Mouse (Mus musculus) right cerebral cortex, adult 2 months (tissue): Measurements from ENCODE around the gene Mgst2.

Source experiments
- DNase-seq, 2 experiments: peaks; one replicate each; pipeline ENCODE4 v3.0.0; 2021 to 2022; ENCODE audit warnings: low spot score in 2 of 2

The Mgst2 gene

DNA sequence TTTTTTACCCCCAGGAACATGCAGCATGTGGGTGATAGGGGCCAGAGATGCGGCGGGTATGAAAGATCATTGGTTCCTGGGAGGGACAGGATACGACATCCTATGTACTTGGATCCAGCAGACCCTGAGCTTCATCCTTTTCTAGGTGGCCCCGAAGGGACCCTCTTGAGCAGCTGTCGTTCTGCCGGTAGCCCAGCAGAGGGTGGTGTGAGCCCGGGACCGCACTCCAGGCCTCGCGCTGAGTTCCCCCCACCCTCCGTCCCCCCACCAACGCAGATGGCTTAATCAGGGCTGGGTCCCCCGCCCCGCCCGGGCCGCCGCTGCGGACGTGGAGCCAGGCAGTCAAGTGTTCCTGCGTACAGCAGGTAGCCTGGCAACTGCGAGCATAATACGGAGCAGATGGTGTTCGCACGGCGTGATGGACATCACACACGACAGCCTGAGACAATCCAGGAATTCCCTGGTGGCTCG lies 41.2 kb downstream of the Mgst2 start:
- DNase-seq = peak; percentile 62 to 67

- DNase-seq = no peak
Observed at GRCm38 (mm10) chr3:51701950-51702349, 41.8 kb downstream of the Mgst2 start.

DNA sequence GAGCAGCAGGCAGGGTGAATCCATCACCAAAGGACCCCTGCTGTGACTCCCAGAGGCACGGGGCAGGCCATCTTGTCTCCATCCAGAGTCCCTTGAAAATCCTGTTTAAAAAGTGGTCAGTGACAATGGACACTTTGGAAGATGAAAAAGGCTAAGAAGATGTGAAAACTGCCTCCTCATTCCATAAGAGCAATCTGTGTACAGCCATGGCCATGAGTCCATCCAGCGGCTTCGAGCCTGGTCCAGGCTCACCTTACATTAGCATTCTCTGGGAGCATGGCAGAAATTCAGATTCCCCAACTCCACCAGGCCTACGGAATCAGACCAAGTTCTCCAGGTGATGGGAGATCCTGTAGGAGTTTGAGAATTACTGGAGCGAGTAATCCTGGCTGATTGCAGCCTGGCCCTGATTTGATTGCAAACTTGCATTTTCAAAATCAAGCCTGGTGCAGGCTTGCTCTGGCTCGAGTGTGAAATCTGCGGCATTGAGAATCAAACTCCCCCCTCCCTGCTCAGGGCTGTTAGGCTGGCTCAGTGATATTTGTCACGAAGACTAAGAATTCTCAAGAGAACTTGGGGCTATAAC lies 42.6 kb downstream of the Mgst2 start:
- DNase-seq = no peak

DNA sequence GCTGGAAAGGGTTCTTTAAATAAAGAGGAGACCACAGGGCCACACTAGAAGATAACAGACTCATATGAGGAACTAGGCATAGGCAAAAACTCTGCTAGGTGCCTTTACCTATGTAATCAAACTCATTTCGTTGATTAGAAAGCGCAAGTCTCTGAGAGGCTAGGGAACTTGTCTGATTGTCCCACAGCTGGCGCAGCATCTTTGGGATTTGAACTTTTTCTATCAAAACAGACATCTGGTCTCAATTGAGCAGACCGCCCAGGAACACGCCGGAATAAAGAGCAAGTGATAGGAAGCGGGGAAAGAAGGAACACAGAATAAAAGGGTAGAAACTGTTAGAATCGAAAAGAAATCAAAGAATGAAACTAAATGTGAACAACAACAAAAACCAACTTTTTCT lies 43.3 kb downstream of the Mgst2 start:
- DNase-seq = no peak

DNA sequence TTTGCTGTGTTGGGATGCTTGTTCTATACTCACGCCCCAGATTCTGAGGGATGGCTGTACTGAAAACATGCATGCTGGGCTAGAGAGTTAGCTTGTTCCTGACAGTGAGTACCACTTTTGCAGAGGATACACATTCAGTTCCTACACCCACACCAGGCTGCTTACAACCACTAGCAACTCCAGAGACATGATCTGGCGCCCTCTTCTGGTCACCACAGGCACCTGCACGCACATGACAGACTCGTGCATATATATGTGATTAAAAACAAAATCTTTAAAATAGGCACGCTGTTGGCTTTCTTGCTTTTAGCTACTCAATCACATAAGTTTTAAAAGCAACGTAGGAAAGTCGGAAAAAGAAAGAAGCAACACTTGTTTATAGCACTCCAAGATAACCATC lies 45.1 kb downstream of the Mgst2 start:
- no peak for DNase-seq

DNA sequence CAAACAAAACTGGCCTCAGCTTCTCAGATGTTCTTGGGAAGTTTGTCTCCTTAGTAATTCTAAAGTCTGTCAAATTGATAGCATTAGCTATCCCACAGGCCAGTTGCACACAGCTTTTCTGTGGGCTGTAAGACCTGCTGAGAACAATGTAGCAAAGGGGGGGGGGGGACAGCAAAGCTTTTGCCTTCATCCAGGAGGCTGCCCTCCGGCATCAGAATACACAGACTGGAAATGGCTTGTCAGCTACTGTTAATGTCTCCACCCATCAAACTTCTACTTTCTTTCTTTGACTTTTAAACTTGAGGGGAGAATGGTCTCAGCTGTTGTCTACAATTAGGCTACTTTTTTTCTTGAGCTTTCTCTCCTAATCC lies 48.2 kb downstream of the Mgst2 start:
- DNase-seq = no peak

DNA sequence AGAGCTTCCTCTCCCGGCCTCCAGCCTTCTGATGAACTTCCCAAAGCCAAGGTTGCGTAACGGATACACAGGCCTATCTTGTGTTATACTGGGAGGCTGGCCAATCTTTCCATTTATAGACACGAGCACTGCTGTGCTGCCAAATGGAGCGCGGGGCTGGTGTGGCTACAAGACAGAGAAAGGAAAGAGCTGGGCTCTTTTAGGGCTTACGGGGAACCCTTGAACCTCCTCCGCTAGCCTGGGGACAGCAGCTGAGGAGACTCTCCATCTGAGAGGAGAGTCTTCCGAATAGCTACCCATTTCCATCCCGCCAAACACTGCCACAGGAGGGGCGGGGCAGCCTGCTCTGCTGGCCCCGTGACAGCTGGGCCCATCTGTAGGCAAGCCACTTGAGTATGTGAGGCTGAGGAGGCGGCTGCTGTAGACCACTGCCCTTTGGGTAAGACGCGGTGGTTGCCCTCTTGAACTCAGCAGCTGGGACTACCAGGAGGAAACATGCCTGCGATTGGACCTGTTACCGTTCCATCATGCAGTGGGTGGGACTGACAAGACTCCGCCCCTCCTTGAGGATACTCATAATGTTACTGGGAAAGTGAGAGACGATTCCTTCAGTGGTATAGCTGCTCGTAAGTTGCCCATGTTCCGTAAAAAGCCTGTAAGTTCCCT lies 48.7 kb downstream of the Mgst2 start:
- peak; percentile 73 to 81 for DNase-seq

DNA sequence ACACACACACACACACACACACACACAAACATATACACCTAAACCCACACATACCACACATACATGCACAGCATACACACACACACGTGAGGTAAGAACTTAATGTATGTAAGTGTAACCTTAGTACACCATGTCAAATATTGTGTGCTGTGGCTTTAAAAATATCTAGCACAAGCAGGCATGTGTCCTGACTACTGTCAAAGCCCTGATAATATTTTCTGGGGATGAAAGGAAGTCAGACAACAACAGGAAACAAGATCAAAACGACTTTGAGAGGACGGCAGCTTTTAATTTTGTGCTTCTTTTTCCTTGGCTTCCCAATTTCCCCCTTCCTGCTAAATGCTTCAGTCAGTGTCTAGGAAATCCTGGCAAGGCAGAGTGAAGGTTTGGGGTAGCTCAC lies 52.2 kb downstream of the Mgst2 start:
- DNase-seq = no peak

DNA sequence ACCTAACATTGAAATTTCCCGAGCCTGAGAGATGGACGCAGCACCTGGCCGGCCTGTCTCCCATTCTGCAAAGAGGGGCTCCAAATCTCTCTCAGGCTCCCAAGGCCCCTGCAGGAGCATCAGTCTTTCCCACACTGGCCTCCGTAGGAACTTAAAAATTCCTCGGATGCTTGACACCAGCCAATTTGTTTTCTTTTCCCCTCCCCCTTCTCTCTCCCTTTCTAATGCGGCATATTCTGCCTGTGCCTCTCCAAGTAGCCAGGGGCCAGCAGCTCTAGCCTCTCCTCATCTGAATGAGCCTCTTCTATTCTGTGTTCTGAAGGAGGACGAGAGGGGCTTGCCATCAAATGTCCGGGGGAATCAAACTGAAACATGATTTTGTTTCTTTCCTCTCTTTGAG lies 53.1 kb downstream of the Mgst2 start:
- no peak for DNase-seq

DNA sequence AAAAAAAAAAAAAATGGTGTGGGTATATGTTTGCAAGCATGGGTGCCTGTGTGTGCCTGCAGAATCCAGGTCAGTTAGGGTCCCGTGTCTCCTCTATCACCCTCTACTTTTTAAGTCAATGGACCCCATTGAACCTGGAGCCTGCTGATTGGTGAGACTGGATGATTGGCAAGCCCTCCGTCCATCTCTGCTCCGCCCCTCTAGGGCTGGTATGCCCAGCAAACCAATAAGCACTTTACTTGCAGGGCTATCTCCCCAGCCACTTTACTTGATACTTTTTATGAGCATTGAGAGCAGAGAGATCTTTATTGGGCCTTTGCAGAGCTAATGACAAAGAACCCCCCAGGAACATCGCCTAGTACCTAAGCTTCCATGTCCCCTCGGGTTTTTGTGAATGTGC lies 54.3 kb downstream of the Mgst2 start:
- no peak for DNase-seq

DNA sequence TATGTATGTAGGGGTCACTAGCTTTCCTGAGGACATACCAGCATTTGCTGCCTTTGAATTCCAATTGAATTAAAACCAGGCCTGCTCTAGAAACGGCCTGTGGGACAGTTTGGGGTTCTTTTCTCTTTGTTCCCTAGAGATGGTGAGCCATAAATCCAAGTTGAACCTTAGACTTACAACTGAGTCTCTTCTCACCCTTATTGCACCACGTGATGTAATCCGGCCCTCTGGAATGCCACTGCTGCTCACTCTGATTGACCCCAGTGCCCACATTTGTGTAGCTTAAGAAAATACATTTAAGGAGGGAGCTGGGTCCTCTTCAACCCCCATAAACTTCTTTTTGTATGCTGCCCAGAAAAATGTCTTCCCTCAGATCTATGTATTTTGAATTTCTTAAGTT lies 57.3 kb downstream of the Mgst2 start:
- no peak for DNase-seq

GRCm38 (mm10) chr3:51717909-51718308 lies 57.7 kb downstream of the Mgst2 start:
- DNase-seq = no peak

GRCm38 (mm10) chr3:51719373-51719772 lies 59.2 kb downstream of the Mgst2 start:
- no peak for DNase-seq

DNA sequence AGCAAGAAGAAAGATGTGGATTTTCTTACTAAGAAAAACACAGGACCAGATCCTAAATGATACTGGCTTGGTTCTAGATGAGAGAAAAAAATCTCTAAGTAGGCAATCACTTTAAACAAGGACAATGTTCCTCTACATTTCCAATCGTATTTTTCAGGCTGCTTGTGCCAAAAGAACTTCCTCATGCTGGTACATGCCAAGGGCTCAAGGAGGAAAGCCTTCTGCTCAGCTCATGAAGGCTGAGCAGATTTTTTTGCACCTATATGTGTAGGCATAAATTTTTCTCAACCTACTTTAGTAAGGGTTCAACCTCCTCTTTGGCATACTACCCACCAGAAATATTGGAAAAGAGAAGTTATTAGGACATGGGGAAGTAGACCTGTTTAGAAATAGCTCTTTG lies 59.8 kb downstream of the Mgst2 start:
- DNase-seq = no peak

- no peak for DNase-seq
Observed at GRCm38 (mm10) chr3:51726257-51726656, 66.1 kb downstream of the Mgst2 start.

- DNase-seq = no peak
Observed at GRCm38 (mm10) chr3:51727487-51727886, 67.3 kb downstream of the Mgst2 start.

- peak; percentile 20 to 47 for DNase-seq
Observed at GRCm38 (mm10) chr3:51727968-51728367, 67.8 kb downstream of the Mgst2 start.

DNA sequence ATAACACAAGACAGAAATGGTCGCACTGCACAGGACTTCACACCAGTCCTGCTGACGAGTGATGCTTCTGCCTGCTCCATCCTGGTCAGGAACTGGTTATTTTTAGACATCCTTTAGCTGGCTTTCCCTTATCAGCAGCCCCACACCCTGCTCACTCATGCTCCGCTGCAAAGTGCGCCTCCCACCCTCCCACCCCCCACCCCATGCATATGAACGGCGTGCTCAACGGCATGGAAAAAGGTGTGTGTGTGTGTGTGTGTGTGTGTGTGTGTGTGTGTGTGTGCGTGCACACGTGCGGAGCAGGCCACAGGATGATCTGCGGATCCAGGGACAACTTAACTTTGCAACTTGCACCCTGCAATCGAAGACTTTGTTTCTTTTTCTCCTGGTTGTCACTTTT lies 68.3 kb downstream of the Mgst2 start:
- DNase-seq = no peak

DNA sequence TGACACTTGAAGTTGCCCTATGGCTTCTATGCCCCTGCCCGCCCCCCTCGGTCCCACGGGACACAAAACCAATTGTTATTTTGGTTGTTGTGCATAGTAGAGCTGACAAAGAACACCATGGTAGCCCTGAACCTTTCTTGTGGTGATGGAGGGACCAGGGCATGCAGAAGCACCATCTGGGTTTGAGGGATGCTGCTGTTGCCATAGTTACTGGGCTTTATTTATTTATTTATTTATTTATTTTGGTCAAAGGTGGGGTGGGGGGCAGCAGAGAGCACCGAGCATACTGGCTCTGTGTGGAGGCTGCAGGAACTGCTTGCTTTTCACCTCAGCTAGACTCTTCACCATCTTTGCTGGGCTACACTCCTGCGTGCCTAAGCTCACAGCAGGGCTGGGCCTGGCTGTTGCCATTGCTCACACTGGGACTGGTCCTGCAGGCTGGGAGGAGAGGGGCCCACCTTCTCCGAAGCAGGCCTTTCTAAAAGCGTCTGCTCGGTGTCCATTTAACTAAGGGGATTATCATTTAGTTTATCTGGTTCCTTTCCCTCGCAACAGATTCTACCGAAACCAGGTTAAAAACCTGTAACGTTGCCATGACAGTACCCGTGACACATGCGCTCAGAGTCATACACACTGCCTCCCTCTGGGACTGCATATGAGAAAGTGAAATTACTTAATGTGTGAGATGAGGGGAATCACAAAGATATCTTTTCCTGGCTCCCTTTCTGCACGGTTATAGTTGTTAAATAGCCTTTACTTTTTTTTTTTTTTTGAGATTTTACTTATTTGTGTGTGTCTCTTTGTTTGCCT lies 69.2 kb downstream of the Mgst2 start:
- DNase-seq = no peak

- DNase-seq = no peak
Observed at GRCm38 (mm10) chr3:51730662-51731061, 70.5 kb downstream of the Mgst2 start.

DNA sequence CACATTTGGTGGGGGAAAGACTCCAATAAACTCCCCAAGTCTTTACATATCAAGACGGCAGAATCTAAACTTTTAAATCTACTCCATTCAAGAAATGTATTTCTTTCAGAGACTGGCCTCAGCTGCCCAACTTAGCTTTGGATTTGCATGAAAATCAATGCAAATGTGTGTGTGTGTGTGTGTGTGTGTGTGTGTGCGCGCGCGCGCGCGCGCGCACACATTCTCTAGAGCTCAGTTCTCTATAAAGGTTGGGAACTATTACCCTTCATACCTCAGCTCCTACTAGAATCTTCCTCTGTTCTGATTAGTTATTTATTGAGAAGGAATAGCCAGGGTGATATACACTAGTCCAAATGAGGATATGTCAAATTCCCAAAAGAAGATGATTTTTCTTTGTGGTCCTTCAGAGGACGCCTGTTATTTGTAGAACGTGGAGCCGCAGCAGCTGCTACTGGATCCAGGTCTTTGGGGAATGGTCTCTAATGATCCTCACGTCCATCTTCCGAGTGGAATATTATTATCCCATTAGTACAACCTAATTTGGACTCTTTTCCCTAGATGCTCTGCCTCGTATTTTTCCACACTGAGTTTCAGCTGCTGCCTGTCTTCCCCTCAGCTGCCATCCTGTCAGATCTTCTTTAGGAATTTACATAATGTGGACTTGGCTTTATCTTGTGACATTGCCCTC lies 71.9 kb downstream of the Mgst2 start:
- DNase-seq = no peak
